Mouse (Mus musculus) myocyte (in vitro differentiated cells): ENCODE results near the gene Pask.

Experiments used
- CEBPB ChIP-seq: IDR thresholded peaks from 2 replicates; pipeline ENCODE4 v1.6.1; 2011; ENCODE audit warnings: mild to moderate bottlenecking, moderate library complexity; ENCODE audit not compliant: poor library complexity, insufficient read depth, severe bottlenecking
- E2F4 ChIP-seq: IDR thresholded peaks from one replicate; pipeline ENCODE4 v1.6.1; 2011; ENCODE audit warnings: mild to moderate bottlenecking, control low read depth, moderate library complexity; ENCODE audit not compliant: insufficient read depth
- MAX ChIP-seq: IDR thresholded peaks from one replicate; pipeline ENCODE4 v1.6.1; 2011; ENCODE audit warnings: low read depth, mild to moderate bottlenecking, control low read depth
- MYOD1 ChIP-seq, 3 experiments: IDR thresholded peaks; one replicate each; pipeline ENCODE4 v1.6.1; 2011; ENCODE audit warnings: control low read depth in 2 of 3, low read depth in 2 of 3, mild to moderate bottlenecking in 2 of 3, moderate library complexity in 1 of 3; ENCODE audit not compliant: insufficient read length in 2 of 3, control insufficient read depth in 1 of 3
- POLR2A ChIP-seq: IDR thresholded peaks from one replicate; pipeline ENCODE4 v1.6.1; 2011; ENCODE audit warnings: low read depth, mild to moderate bottlenecking, control low read depth, moderate library complexity; ENCODE audit not compliant: insufficient read length
- POLR2AphosphoS2 ChIP-seq: IDR thresholded peaks from one replicate; pipeline ENCODE4 v1.6.1; 2011; ENCODE audit warnings: low read depth, control low read depth; ENCODE audit not compliant: insufficient read length
- REST ChIP-seq: IDR thresholded peaks from one replicate; pipeline ENCODE4 v1.6.1; 2011; ENCODE audit warnings: mild to moderate bottlenecking, control low read depth, moderate library complexity; ENCODE audit not compliant: insufficient read depth, insufficient read length
- TCF12 ChIP-seq: IDR thresholded peaks from one replicate; pipeline ENCODE4 v1.6.1; 2011; ENCODE audit warnings: mild to moderate bottlenecking, control low read depth; ENCODE audit not compliant: poor library complexity, insufficient read depth, severe bottlenecking
- TCF3 ChIP-seq: IDR thresholded peaks from one replicate; pipeline ENCODE4 v1.6.1; 2011; ENCODE audit warnings: low read depth, control low read depth; ENCODE audit not compliant: insufficient read length
- USF1 ChIP-seq: IDR thresholded peaks from one replicate; pipeline ENCODE4 v1.6.1; 2011; ENCODE audit warnings: low read depth, mild to moderate bottlenecking, control low read depth, moderate library complexity

DNA sequence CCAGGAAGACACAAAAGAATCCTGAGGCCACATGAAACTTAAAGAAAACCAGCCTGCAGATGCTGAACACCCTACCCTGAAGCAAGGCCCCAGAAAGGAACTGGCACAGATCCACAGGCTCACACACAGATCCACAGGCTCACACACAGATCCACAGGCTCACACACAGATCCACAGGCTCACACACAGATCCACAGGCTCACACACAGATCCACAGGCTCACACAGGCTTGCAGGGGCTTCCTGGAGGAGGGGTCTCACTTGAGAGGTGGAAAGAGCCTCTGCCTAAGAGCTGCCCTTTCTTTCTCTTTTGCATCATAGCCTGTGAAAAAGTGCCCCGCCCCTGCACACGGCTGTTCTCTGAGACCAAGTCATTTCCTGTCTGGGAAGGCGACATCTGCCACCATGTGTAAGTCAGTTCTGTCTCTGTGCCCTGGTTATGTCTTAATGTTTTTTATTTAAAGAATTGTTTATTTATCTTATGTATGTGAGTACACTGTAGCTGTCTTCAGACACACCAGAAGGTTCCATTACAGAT is 53.5 kb downstream of the Pask start:
- no peak for TF ChIP-seq REST
- TF ChIP-seq MAX = no peak
- no peak for TF ChIP-seq POLR2A
- TF ChIP-seq E2F4 = no peak
- TF ChIP-seq USF1 = no peak
- no peak for TF ChIP-seq TCF3
- TF ChIP-seq CEBPB = no peak
- TF ChIP-seq POLR2AphosphoS2 = no peak
- TF ChIP-seq MYOD1 (IDR thresholded peaks at IDR 0.05; ENCODE audit: control insufficient read depth in 1 of 3, insufficient read length in 2 of 3, low read depth in 2 of 3) = peak in 1 of 3 experiments; percentile 13
- no peak for TF ChIP-seq TCF12
